In genomic region chr9:41889568-41890272, GRCm38 (mm10) we compare ENCODE assay signal across 8 mouse cellular contexts.
DNase-seq lines count a peak whose midpoint lies in the region; ATAC-seq lines count a peak whose summit lies in the region.

No protein-coding gene starts in this region.

- peak overlapping the region; percentile 56 for H3K9ac ChIP-seq in limb, embryonic 12.5 days (replicated peaks)
- H3K9ac ChIP-seq in stomach, embryonic 14.5 days (replicated peaks; ENCODE audit: low read depth, low read length) = no peak overlapping the region; the same call in 1 of the 2 replicates

- H3K36me3 ChIP-seq in limb, embryonic 12.5 days = no peaks in the 10 kb centered on the region
- no peaks in the 10 kb centered on the region for H3K36me3 ChIP-seq in stomach, embryonic 14.5 days (ENCODE audit: control insufficient read depth, insufficient read depth, low read length)

- DNase-seq in frontal cortex, postnatal 14 days (ENCODE audit: low spot score in 2 of 2) = no peak
- DNase-seq in retina, postnatal 1 day = peak; percentile 11
- no peak for DNase-seq in retina, embryonic 14.5 days (ENCODE audit: low spot score)
- no peak for DNase-seq in adrenal gland, postnatal 10 days
- DNase-seq in thymus, adult 18-20 months = no peak

- peak; percentile 17; the same call in 1 of the 2 replicates for ATAC-seq in frontal cortex, adult (ENCODE audit: low TSS enrichment)
- ATAC-seq in limb, embryonic 12.5 days (ENCODE audit: insufficient number of reproducible peaks, insufficient read depth, low FRiP score, low TSS enrichment, low read depth) = peak; percentile 60
- ATAC-seq in stomach, embryonic 14.5 days (ENCODE audit: insufficient number of reproducible peaks, insufficient read depth, low FRiP score, low read depth) = peak; percentile 34; the same call in 1 of the 2 replicates

- peak overlapping the region; percentile 33 for H3K4me3 ChIP-seq in limb, embryonic 12.5 days (replicated peaks)
- peak overlapping the region; percentile 23 for H3K4me3 ChIP-seq in stomach, embryonic 14.5 days (ENCODE audit: low read depth, low read length)

- WGBS in limb, embryonic 12.5 days = 38% methylated on average over 12 of the region's 12 CpGs
- WGBS in stomach, embryonic 14.5 days = 34% methylated on average over 12 of the region's 12 CpGs

- H3K4me1 ChIP-seq in limb, embryonic 12.5 days (replicated peaks) = peaks cover 46% of the 10 kb centered on the region
- H3K4me1 ChIP-seq in stomach, embryonic 14.5 days (ENCODE audit: control insufficient read depth, insufficient read depth, low read length) = peaks cover 24% of the 10 kb centered on the region

- no peaks in the 10 kb centered on the region for H3K9me3 ChIP-seq in limb, embryonic 12.5 days
- no peaks in the 10 kb centered on the region for H3K9me3 ChIP-seq in stomach, embryonic 14.5 days (ENCODE audit: control insufficient read depth, low read depth, low read length)

- no peaks in the 10 kb centered on the region for H3K27me3 ChIP-seq in limb, embryonic 12.5 days
- no peaks in the 10 kb centered on the region for H3K27me3 ChIP-seq in stomach, embryonic 14.5 days (ENCODE audit: control insufficient read depth, insufficient read depth, low read length)

- H3K4me2 ChIP-seq in limb, embryonic 12.5 days = peak overlapping the region; percentile 60
- peak overlapping the region; percentile 52 for H3K4me2 ChIP-seq in stomach, embryonic 14.5 days (replicated peaks; ENCODE audit: low read depth, low read length)

- H3K27ac ChIP-seq in limb, embryonic 12.5 days = peak overlapping the region; percentile 99
- peak overlapping the region; percentile 98 for H3K27ac ChIP-seq in stomach, embryonic 14.5 days (ENCODE audit: low read length)
